Mouse (Mus musculus) common myeloid progenitor, adult 5-6 weeks (primary cell): ENCODE measurements at regions not wholly inside any gene's neighbourhood (a gene's known extent, or its start where the extent isn't known, plus 50 kb on each side); places are given as distances from the start of the nearest gene placed in this dataset.

ENCODE experiments used
- ATAC-seq: replicated peaks from 2 replicates; pipeline ENCODE4 v1.8.0; 2016; ENCODE audit warnings: low read depth, mild to moderate bottlenecking, moderate TSS enrichment, inconsistent platforms; ENCODE audit not compliant: poor library complexity, severe bottlenecking

- no peak for ATAC-seq
Measured at GRCm38 (mm10) chr12:70586181-70586580, 133.3 kb downstream of the Tmx1 start.

DNA sequence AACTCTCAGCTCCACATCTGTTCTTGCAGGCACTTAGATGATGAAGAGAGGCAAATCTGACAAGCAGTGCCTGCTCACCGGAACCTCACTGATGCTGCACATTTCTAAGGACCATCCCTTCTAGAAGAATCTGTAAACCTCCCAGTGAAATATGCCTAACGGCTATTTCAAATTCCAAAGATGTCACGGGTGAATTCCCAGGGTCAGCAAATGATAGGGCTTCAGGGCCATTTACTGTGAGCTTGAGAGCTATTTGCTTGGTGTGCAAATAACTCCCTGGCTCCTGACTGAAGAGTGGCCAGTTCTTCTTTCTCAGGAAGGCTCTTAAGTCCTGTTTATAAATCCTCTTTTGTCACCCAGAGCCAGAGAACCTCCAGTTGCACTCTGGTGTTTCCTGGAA is 135.3 kb downstream of the Tmx1 start:
- no peak for ATAC-seq

- ATAC-seq: no peak
Measured at GRCm38 (mm10) chr12:70589315-70589742, 136.4 kb downstream of the Tmx1 start.

DNA sequence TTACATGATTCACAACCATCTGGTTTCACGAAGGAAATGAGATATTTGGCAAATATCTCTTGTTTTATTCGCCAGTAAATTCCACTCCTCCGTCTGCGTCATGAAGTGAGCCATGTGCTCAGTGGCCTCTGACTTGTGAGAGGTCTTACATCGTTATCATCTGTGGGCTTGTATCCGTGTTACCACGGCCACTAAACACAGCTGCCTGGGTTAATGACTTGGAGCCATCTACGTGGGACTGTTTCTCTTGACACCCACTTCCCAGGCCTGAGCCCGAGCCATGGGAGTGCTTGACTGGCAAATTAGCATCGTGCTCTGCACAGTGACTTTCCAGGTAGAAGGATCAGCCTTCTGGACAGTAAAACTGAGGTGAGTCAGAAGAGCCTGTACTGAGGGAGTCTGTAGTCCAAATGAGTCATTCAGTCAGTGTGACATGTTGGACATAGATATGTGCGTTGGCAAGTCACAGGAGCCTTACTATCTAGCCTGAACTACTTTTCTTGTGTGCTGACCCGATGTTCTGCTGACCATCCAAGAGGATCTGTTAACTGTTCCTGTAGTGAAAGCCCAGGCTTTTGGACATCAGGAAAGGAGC is 137.7 kb downstream of the Tmx1 start:
- ATAC-seq: no peak

DNA sequence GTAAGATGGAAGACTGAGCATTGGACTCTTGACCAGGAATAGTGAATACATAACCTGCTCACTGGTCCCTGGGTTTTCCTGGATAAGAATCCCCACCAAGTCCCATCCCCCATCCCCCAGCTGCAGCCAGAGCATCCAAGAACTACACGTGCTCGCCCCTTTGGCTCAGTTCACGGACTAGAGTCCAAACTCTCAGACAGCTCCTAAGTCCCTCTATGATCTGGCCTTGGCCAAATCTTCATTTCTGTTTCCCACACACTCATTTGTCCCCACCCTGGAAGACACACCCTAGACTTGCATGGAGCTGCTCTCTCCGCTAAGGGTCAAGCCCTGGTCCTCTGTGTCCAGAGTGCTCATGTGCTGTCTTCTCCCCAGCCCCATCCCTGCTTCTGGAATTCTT is 139.9 kb downstream of the Tmx1 start:
- ATAC-seq: no peak

DNA sequence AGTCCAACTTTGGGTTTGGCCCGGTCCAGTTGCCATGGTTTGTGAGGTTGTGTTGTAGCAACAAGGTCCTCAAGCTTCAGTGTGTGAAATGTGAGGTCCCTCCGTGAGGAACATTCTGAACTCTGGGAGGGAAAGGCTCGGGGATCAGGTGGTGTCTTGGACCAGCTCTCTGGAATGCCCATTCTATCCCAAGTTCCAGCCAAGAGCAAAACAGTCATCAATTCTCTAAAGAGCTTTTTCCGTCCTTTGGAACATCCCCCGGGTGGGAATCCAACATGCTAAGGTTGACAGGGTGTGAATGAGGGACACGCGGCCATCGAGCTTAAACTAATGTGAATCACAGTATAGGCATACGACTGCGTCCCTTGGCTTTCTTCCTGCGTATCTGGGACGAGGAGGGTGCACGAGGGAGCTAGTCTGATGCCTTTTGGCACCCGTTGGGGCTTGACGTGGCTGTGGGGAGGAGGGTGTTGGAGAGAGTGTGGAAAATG is 145.4 kb downstream of the Tmx1 start:
- no peak for ATAC-seq

DNA sequence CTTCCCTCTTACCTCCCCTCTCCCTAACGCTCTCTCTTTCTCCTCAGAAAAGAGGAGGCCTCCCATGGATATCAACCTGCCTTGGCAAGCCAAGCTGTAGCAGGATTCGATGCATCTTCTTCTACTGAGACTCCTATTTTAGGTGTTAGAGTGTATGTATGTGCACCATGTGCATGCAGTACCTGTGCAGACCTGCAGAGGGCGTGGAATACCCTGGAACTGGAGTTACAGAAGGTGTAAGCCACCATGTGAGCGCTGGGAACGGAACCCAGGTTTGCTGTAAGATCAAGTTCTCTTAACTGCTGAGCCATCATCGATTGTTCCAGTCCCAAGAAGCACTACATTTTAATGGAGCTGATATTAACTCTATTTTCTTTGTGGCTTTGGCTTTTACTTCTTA is 146.8 kb downstream of the Tmx1 start:
- ATAC-seq: no peak

- ATAC-seq: no peak
Measured at GRCm38 (mm10) chr12:70603869-70604268, 151.0 kb downstream of the Tmx1 start.

GRCm38 (mm10) chr12:70608672-70609071 is 155.8 kb downstream of the Tmx1 start:
- ATAC-seq: no peak

DNA sequence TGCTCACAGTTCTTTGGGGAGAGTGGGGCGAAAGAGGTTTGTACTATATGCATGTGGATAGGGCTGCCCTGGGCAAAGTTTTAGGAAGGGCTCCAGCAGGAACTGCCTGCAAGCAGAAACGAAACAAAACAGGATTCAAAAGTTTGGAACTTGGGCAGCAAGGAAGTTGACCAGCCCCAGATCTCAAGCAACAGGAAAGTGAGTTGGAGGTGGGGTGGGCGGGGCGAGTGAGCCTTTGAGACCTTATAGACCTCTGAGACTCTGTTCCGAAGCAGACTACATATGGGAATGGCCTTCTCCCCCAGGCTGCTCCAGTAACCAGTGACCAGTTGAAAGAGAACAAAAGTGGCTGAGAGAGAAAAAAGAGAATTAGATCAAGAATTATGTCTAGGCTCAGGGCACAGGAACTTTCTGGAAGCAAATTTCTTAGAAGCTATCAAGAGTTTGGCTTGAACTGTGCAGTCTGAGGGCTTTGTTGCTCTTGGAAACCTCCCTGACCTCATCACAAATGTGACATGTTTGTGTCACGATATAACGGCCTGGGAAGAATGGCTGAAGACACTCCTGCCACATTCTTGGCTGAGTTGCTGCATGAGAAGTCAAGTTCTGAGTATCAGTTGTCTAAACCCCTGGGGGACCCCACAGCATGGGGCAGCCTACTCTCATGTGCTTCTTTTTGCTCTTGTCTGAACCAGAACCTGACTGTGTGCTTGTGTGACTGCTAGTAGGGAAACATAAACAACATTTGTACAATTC is 156.4 kb downstream of the Tmx1 start:
- ATAC-seq: no peak

- ATAC-seq: no peak
Measured at GRCm38 (mm10) chr12:70611891-70612290, 159.0 kb downstream of the Tmx1 start.

DNA sequence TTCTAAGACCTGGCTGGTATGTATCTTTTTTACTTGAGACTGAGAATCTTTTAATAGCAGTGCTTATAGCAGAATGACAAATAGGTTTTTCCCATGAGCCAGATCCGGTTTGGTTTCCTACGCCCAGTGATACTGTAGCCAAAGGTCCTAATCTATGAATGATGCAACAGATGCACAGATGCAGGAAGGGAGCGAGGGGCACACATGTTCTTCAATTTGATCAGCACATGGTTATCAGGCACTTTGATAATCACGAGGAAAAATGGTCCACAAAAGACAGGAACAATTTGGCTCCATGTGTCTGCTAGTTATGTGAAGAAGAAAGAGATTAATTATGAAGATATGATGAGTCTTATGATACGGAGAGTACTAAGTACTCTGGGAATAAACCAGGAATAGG is 160.3 kb downstream of the Tmx1 start:
- ATAC-seq: no peak

DNA sequence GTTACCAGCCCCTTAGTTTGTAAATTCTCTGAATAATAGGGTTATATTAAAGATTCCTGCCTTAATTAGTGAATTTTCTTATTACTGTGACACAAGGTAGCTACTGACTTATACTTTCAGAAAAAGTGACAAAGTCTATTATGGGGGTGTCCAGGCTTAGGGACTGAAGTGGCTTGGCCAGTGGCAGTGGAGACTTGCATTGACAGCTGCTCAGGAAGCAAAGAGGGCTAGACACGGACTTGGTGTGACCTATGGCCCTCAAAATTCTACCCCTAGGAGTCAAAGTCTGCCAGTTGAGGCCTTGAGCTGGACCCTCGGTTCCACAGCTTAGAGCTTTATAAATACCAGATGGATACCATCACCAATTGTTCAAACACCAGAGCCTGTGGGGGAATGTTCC is 161.2 kb downstream of the Tmx1 start:
- no peak for ATAC-seq

- no peak for ATAC-seq
Measured at GRCm38 (mm10) chr12:70614686-70615085, 161.8 kb downstream of the Tmx1 start.

DNA sequence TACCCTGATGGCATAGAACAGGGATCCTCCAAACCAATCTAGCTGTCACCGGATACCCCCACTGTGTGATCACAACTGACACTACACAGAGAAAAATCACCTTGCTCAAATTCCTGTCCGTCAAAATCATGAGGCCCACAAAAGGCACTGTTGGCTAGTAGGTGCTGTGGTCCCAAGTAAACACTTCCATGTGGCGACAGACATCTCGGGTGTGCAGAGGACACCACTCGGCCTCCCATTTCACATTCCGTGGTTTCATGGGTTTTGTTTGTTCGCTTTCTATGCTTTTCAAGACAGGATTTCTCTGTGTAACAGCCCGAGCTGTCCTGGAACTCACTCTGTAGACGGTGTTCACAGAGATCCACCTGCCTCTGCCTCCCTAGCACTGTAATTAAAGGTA is 162.2 kb downstream of the Tmx1 start:
- no peak for ATAC-seq

DNA sequence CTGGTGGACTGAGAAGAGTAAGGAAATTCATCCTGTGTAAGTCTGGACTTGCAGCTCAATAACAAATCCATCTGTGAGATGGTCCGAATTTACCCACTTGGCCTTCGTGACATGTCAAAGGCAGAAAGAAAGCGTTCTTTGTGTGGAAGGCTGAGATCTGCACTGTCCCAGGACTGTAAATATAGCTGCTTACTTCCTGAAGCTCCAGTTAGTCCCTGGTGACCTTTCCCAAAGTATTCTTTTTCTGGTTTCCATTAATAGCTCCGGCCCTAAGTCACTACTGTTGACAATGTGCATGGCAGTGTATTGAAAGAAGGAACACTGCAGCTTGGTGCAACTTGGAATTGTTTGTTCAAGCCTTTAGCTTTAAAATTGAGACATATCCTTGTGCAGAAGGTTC is 163.2 kb downstream of the Tmx1 start:
- ATAC-seq: no peak

DNA sequence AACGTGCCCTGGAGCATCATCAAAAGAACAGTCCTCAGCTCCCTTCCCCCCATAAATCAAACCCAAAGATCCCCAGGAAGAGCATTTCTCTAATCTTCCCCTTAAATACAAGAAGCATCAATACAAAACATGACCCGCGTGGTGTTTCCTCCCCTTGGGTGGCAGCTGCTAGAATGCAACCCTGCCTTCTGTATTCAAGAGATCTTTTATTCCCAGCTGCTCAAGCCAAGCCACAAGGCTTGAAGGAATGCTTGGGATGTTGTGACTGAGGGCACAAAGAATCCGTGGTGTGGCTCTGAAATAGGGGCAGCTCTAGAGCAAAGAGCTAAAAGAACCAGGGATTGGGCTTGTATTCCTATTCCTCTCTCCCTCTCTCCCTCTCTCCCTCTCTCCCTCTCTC is 163.6 kb downstream of the Tmx1 start:
- ATAC-seq: no peak

DNA sequence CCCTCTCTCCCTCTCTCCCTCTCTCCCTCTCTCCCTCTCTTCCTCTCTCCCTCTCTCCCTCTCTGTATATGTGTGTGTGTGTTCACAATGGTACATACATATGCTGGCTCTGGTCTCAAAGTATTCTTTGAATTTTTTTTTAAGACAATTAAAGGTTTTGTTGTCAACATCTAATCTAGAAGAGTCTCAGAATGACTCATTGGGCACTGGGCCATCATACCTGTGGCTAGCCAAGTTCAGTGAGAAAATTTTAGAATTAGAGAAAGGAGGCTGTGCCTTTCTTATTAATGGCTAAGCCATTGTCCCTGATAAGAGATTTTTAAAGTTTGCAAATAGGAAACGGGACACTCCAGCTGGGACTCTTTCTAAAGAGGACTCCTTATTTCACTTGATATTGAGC is 164.1 kb downstream of the Tmx1 start:
- no peak for ATAC-seq

- ATAC-seq: no peak
Measured at GRCm38 (mm10) chr12:70617979-70618378, 165.1 kb downstream of the Tmx1 start.

GRCm38 (mm10) chr12:70619436-70619835 is 166.5 kb downstream of the Tmx1 start:
- ATAC-seq: no peak

- ATAC-seq: no peak
Measured at GRCm38 (mm10) chr12:70622019-70622418, 169.1 kb downstream of the Tmx1 start.
